Mouse (Mus musculus) layer of hippocampus, postnatal 14 days (tissue): ENCODE results near the gene Matn3. TPM values are rescaled to one million over a fixed set of nuclear protein-coding genes. Genes with fewer than 3 reads are reported as not detected.
A peak's percentile ranks its signal among the peaks of the same experiment; 100 is the strongest.
"Not testable (repeated sequence)": the region's sequence is repeated elsewhere in the genome, so short reads cannot be mapped to it uniquely, and the experiment has no call there.

ENCODE experiments used
- DNase-seq, 2 experiments: peaks; one replicate each; pipeline ENCODE4 v3.0.0; 2021 to 2022; ENCODE audit warnings: low spot score in 2 of 2, mixed read lengths in 1 of 2
- total RNA-seq, 2 experiments: library from RNA; stranded (reverse); gene quantifications; 2 replicates each; pipeline ENCODE4 v1.2.3; 2021

Gene Matn3
- total RNA-seq, 2 experiments from 2014 or later, result not detected

DNA sequence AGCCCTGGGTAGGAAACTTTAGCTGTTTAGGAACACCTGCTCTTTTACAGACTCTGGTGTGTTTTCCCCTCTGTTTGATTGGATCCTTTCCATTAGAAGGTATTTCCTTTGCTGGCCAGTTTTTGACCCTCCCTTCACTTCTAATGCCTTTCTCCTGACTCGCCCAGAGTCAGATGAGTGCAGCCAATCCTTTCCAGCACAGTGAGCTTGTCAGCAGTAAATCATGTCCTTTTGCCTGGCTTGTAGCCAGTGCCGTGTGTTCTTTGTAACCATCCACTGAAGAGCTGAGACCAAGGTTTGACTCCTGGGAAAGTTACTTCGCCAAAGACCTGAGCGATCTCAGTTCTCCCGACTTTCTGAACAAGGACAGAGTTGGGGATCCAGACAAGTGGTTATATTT is 12.4 kb upstream of the Matn3 start:
- DNase-seq, result no peak

DNA sequence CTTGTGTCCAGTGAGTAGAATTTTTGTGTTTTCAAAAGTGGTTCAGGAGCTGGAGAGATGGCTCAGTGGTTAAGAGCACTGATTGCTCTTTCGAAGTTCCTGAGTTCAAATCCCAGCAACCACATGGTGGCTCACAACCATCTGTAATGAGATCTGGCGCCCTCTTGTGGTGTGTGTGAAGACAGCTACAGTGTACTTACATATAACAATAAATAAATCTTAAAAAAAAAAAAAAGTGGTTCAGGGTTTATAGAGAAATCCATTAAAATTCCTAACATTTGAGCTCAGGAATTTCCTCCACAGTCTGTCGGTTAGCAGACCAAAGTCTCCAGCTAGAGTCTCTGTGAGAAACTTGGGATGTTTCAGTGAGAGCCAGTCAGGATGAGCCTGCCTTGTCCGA is 11.5 kb upstream of the Matn3 start:
- not testable (repeated sequence) for DNase-seq

- no peak for DNase-seq
These were observed 8.2 kb upstream of the Matn3 start for GRCm38 (mm10) chr12:8939490-8939889.

DNA sequence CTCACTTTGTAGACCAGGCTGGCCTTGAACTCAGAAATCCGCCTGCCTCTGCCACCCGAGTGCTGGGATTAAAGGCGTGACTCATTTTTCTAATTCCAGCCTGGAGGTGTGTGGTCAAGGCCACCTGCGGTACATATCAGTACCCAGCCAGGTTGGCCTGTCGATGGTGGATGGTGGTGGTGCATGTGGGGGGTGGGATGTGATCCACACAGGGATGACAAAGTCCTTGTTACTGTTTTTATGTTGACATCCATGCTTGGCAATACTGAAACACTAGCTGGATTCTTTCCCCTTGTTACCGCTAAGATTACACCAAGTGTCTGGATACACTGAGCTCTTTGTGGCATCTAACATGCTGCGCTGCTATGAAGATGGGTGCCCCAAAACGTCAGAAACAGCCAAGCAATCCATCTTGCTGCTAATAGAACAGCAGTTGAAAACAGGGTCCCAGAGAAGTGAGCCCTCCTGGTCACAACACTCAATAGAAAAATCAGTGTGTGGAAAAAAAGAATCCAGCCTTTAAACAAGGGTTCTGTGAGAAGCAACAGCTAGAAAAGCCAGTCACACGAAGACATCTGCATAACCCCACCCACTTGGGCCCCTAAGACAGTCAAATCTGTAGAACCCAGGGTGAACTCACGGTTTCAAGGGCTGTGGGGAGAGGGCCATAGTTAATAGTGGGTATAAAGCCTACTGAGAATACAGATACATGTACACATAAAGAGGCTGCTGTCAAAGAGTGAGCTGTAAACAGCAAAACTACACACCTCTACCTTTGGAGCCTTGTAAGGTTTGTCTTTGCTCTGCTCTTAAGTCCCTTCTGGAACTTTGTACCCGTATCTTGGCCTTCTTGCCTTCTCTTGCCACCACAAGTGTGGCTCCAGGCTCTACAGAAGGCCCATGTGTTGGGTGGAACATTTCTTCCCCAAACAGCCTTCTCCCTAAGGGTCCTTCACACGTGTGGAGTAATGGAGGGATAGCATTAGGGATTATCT is 7.4 kb upstream of the Matn3 start:
- no peak for DNase-seq

DNA sequence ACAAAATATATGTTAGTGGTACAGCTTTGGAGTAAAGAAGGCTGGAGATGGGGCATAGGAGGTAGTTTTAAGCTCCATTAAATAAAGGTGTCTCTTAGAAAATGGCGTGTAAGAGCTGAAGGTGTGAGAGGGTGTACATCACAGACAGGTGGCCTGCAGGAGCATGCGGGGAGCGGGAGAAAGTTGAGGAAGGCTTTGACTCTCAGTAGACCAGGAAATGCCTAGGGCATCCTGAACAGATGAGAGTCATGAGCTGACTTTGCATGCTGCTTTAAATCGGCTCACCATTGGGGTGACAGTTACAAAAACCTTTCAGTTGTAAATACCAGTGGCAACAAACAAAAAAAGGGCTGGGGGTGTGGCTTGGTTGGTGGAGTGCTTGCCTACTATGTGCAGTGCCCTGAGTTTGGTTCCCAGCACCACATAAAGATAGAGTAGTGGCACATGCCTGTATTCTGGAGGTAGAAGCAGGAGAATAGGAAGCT is 6.6 kb upstream of the Matn3 start:
- DNase-seq, result no peak

GRCm38 (mm10) chr12:8941699-8942392 is 5.9 kb upstream of the Matn3 start:
- DNase-seq, result no peak

DNA sequence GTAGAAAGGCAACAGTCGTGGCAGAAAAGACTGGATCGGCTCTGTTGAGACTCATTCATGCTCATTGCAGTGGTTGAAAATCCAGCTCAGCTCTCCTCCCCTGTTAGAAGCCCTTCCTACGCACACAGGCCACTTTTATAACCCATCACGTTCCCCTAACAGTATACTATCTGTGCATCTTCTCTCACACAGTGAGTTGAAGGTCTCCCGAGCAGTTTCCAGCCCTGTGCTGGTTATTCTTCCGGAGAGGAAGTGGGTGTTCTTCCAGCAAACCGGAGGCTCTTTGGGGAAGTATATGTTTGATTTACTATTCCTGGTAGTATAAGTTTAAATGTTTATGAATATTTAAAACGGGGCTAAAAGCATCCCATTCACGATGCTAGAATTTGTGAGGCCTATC is 566 bp upstream of the Matn3 start:
- DNase-seq, result no peak

DNA sequence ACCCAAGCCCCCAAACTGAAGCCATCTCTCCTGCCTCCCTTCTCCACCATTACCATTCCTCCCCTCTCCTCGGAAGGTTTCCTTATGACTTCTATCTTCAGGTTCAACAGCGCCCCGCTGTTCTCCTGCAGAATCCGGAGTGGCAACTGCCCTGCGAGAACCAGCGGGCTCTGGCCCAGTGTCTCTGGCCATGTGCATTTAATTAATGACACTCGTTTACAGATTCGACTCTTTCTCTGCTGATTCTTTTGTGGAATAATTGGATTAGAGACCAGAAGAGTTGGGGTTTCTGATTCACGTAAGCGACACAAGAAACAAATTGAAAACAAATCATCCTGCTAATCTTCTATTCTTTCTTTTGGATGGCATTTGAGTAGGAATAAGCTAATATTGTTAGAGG is 5.4 kb downstream of the Matn3 start:
- no peak for DNase-seq

- DNase-seq, result no peak
These were observed 6.4 kb downstream of the Matn3 start for GRCm38 (mm10) chr12:8954161-8954561.

DNA sequence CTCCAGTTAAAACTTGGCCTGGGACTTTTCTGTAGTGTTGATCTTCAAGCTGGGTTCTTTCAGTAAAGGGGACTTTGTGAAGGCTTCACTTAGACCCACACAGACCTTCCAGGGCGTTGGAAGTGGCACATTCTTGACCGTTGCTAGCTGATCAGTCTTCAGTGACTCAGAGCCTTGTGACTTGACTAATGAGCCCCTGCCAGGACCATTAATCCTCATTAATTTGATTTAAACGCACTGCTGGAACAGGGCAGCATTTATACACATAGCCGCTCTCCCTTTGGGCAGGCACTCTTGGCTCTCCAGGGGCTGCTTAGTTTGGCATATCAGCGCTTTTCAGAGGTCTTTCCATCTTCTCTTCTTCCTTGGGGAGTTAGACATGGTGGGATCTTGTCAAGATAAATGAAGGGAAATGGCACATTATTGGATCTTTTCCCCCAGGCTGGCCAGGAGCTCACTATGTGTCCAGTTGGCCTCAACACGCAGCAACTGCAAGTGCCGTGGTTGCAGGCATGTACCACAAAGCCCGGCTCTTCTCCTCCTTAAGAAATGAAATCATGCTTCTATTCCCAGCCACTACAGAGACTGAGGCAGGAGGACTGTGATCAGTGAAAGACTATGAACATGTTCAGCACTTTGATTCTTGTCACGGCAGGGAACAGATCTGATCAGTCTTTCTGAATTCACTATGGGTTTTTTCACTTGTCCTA is 14.0 kb downstream of the Matn3 start:
- no peak for DNase-seq

- DNase-seq, result no peak
These were observed 22.1 kb downstream of the Matn3 start for GRCm38 (mm10) chr12:8969828-8970227.

DNA sequence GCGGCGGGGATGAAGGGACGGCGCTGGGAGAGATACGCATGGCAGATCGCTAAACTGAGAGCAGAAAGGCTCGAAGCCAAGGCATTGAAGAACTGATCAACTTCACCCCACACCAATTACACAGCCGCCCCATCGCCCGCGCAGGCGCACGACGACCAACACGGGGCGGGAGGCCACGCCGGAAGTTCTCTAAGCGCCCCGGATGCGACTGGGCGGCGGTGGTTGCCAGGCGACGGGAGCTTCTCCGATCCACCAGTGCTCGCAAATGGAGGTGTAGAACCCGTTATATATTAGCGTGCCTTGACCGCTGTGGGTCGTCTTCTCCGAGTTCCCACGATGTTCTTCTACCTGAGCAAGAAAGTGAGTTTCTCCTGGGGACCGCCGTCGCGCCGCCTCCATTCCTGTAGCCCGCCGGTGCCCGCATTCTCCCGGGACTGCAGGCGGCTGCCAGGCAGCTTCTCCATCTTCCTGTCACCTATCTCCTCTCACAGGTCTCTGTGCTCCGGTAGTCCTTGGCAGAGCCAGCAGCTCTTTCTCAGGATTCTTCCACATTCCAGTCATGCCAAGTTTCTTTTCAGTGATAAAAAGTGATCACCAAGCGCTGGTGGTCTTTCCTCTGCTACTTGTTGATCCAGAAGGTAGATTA is 26.2 kb downstream of the Matn3 start, which contains the start of gene Wdr35:
TSS of gene Wdr35 (plus strand) at position 73 of the 646 bp plus-strand sequence.
- peak; percentile 88 to 94 for DNase-seq

GRCm38 (mm10) chr12:8975076-8975475 is 27.3 kb downstream of the Matn3 start:
- no peak for DNase-seq

DNA sequence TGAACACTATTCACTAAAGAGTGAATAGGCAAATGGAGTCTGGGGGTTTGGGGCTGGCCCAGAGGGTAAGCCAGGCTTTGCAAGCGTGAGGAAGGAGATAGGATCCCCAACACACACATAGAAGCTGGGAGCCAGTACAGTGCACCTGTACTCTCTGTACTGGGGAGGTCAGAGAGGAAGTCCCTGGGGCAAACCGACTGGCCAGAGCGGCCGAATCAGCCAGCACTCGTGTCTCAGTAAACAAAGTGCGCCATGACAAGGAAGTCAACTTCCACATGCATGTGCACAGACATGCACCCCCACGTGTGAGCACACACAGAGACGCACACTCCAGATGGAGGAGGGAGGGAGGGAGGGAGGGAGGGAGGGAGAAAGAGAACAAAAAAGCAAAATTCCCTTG is 45.5 kb downstream of the Matn3 start:
- no peak for DNase-seq

GRCm38 (mm10) chr12:8998318-8998717 is 50.6 kb downstream of the Matn3 start:
- no peak for DNase-seq

DNA sequence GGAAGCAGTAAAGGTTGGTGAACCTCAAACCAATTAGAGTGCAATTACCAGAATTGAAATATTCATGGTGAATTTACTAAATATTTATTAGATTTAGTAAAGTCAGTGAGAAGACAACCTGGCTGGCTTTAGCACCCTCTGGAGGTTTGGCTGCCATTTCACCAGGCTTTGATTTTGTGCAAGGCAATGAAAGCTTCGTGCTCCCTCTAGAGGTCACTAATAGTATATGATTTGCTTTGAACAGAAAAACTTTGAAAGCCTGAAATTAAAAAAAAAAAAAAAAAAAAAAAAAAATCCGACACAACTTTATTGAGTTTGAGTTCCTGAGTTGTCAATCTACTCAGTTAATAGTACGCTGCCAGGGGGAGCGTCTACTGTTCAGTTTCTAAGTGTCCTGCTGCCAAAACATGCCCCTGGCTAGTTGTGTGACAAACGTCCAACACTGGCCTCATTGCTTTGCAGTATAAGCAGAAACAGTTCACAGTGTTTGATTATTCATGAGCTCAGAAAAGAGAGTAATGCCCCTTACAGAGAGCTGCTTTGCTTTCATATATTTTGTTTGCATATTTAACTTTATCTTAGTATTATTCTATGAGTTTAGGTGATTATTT is 54.4 kb downstream of the Matn3 start:
- peak; percentile 37 to 91 for DNase-seq

DNA sequence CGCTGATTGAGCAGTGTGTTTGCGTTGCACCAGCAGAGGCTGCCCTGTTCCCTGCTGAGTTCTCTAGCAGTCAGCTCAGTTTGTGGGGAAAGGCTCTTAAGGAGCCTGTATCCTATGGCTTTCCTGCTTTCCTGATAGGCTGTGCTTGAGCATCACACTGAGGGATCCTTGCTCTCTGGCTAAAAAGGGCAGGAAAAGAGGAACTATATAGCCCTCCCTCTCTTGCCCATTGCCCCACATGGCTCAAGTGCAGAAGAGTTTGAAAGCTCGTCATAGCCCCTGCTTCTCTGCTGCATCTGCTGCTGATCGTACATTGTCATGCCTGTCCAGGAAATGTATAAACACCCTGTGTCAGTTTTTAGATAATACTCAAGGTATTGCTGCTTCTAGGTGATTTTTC is 59.4 kb downstream of the Matn3 start:
- DNase-seq, result no peak

- no peak for DNase-seq
These were observed 60.1 kb downstream of the Matn3 start for GRCm38 (mm10) chr12:9007811-9008210.

- no peak for DNase-seq
These were observed 62.6 kb downstream of the Matn3 start for GRCm38 (mm10) chr12:9010311-9010710.

GRCm38 (mm10) chr12:9016376-9016775 is 68.6 kb downstream of the Matn3 start:
- DNase-seq, result no peak
